Mouse (Mus musculus) limb, embryonic 10.5 days (tissue): Measurements from ENCODE around the gene Abcf1. TPM values are rescaled to one million over a fixed set of nuclear protein-coding genes. Genes with fewer than 3 reads are reported as not detected.

Experiments
- DNase-seq: peaks from one replicate; pipeline ENCODE4 v3.0.0-alpha.2; 2017; ENCODE audit warnings: low spot score
- H3K27ac ChIP-seq: fragments of 300-500 bp; sonication (generic); 2 replicates; pipeline ENCODE4 v1.5.1; 2016; ENCODE audit warnings: mild to moderate bottlenecking
- H3K27me3 ChIP-seq: fragments of 300-500 bp; sonication (generic); 2 replicates; pipeline ENCODE4 v1.6.1; 2016; ENCODE audit warnings: low read depth, mild to moderate bottlenecking; ENCODE audit not compliant: poor library complexity, severe bottlenecking
- H3K36me3 ChIP-seq: fragments of 300-500 bp; sonication (generic); 2 replicates; pipeline ENCODE4 v1.6.1; 2016; ENCODE audit warnings: mild to moderate bottlenecking, moderate library complexity
- H3K4me1 ChIP-seq: fragments of 300-500 bp; sonication (generic); 2 replicates; pipeline ENCODE4 v1.6.1; 2016
- H3K4me3 ChIP-seq: fragments of 300-500 bp; sonication (generic); 2 replicates; pipeline ENCODE4 v1.5.1; 2016; ENCODE audit warnings: mild to moderate bottlenecking, moderate library complexity
- H3K9me3 ChIP-seq: fragments of 300-500 bp; sonication (generic); replicated peaks from 2 replicates; pipeline ENCODE4 v1.6.1; 2016; ENCODE audit warnings: mild to moderate bottlenecking
- WGBS: fragments of 180-500 bp; shearing (Covaris S2); methylation state at CpG from one replicate; pipeline ENCODE4 v1.1.7; 2016; 5-methylcytosine and 5-hydroxymethylcytosine counted together
- microRNA counts: library from miRNA; unstranded; fragments of <30 nt; microRNA quantifications from one replicate; lab custom pipeline; 2017
- microRNA-seq: library from miRNA; unstranded; fragments of <30 nt; microRNA quantifications from one replicate; pipeline ENCODE4, GENCODE M21; 2017
- polyA plus RNA-seq: library from polyadenylated mRNA; unstranded; fragments of >200 nt; fragmentation: Nextera tagmentation; extraction: Ambion mirVana; gene quantifications from 2 replicates; pipeline ENCODE4 v1.2.1, GENCODE M21; 2016

Abcf1 gene
- polyA plus RNA-seq, 1 experiment from 2014 or later, result 98.3 TPM

DNA sequence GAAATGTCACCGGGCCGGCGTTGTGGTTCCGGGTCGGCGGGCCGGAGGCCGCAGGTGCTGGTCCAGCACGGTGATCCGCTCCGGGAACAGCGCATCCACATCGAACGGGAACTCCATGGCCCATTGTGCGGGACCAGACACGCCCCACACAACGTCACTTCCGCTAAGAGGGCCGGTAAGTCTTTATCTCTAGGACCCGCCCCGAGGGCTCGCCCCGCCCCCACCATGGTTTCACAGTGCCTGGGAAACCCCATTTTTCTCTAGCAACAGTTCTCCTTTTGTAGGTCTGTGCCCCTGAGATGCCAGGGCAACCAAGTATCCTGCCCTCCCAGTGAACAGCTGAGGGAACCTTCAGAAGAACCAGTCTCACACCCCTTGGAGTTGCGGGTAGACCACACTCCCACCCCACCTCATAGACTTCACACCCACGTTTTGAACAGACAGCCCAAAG lies 59.6 kb downstream of the Abcf1 start, which contains the start of gene Atat1:
TSS of gene Atat1 (minus strand) at position 157 of the 451 bp plus-strand sequence.
- Histone ChIP-seq H3K27ac (peak within 1 kb of the TSS; percentile 91), H3K9me3 (no peaks in the 10 kb centered on the region), H3K36me3 (peaks cover 79% of the 10 kb centered on the region), H3K27me3 (no peaks in the 10 kb centered on the region), H3K4me3 (peak within 1 kb of the TSS; percentile 81), H3K4me1 (peaks cover 16% of the 10 kb centered on the region)
- 5% methylated on average over 25 of the region's 25 CpGs for WGBS
- DNase-seq, result peak; percentile 98

DNA sequence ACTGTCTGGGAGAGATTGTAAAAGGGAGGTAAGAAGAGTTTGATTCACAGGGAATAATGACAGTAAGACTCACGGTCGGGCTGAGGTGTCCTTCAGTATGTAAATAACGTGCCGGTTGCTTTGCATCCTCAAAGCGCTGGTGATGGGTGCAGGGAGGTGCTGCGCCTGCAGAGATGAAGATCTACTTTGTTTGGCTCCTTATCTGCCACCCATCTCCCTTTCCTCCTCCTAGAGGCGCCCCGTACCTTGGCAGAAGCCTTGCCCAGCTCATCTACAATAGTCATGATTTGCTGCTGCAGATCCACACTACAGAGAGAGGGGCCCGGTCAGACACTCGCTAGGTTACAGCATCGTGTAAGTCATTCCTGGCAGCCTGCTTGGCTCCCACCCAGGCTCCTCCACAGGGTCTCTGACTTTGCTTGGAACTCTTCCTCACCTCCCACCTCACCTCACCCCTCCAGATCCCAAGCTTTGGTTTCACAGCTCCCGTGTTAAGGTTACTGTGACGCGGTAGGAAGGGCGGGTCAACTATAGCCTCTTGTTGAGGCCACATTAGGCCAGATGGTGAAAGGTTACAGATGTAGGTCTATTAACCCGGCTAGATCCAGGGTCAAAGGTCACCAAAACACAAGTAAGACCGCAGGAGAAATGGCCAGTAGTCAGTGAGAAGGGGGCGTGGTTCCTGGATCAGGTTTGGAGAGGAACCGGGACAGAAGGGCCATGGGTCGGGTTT lies 60.2 kb downstream of the Abcf1 start:
- Histone ChIP-seq H3K27me3 (no peaks in the 10 kb centered on the region), H3K36me3 (peaks cover 82% of the 10 kb centered on the region), H3K4me3 (peak overlapping the region; percentile 81), H3K9me3 (no peaks in the 10 kb centered on the region), H3K27ac (peak overlapping the region; percentile 91), H3K4me1 (peaks cover 16% of the 10 kb centered on the region)
- 29% methylated on average over 20 of the region's 20 CpGs for WGBS
- no peak for DNase-seq

DNA sequence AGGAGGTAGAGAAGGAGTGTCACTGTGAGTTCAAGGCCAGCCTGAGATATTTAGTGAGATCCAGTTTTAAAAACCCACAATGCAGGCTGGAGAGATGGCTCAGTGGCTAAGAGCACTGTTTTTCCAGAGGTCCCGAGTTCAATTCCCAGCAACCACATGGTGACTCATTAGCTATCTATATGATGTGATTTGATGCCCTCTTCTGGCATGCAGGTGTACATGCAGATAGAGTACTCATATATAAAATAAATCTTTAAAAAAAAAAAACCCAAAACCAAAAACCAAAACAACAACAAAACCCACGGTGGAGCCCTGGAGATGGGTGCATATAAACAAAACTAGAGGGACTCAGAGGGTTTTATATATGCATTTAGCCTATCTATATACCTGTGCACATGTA lies 62.0 kb downstream of the Abcf1 start:
- no peak for DNase-seq
- Histone ChIP-seq H3K9me3 (no peaks in the 10 kb centered on the region), H3K4me3 (no peak overlapping the region), H3K27ac (no peak overlapping the region), H3K36me3 (peaks cover 82% of the 10 kb centered on the region), H3K27me3 (no peaks in the 10 kb centered on the region), H3K4me1 (peaks cover 16% of the 10 kb centered on the region)
- WGBS, result 83% methylated on average over 2 of the region's 2 CpGs

MicroRNA genes within 50 kb of the gene (microRNA counts, 519-probe panel; counts per million panel counts)
- 684 counts per million, percentile 72 among the panel's probes with 10 or more counts for microRNA mmu-miR-1894-3p (lab: Ali Mortazavi, UCI)
- microRNA mmu-miR-1894-5p (lab: Ali Mortazavi, UCI), result 684 counts per million, percentile 72 among the panel's probes with 10 or more counts
- 684 counts per million, percentile 72 among the panel's probes with 10 or more counts for microRNA mmu-miR-877 (lab: Ali Mortazavi, UCI)

Small RNA genes within 50 kb of the gene (microRNA-seq; reads per million reads assigned to microRNA genes)
- gene Mir1894 (not detected), gene Mir877 (129 reads per million, percentile 51 among the genes with 10 or more reads in this experiment)

Other genes starting within 250 kb of the Abcf1 start
- gene Ier3, start 148.1 kb downstream of the Abcf1 start, polyA plus RNA-seq, result 4.5 and 5.5 TPM in 2 replicates
- 43.0 and 49.7 TPM in 2 replicates for gene Flot1, start 146.5 kb downstream of the Abcf1 start, polyA plus RNA-seq
- gene Tubb5, start 131.5 kb downstream of the Abcf1 start, polyA plus RNA-seq, result 1,509 and 1,575 TPM in 2 replicates
- gene Mdc1, start 128.2 kb downstream of the Abcf1 start, polyA plus RNA-seq, result 23.2 and 27.3 TPM in 2 replicates
- 61.7 and 67.1 TPM in 2 replicates for gene Nrm, start 108.4 kb downstream of the Abcf1 start, polyA plus RNA-seq
- 21.4 and 22.1 TPM in 2 replicates for gene Ppp1r18, start 104.2 kb downstream of the Abcf1 start, polyA plus RNA-seq
- 58.4 and 62.4 TPM in 2 replicates for gene Dhx16, start 89.9 kb downstream of the Abcf1 start, polyA plus RNA-seq
- 23.2 and 27.6 TPM in 2 replicates for gene 2310061I04Rik, start 72.3 kb downstream of the Abcf1 start, polyA plus RNA-seq
- gene Atat1, start 59.7 kb downstream of the Abcf1 start, polyA plus RNA-seq, result 104 and 131 TPM in 2 replicates
- 87.6 and 122 TPM in 2 replicates for gene Mrps18b, start 53.4 kb downstream of the Abcf1 start, polyA plus RNA-seq
- gene Ppp1r10, start 53.3 kb downstream of the Abcf1 start, polyA plus RNA-seq, result 52.9 and 63.4 TPM in 2 replicates
- gene Gnl1, start 10.1 kb upstream of the Abcf1 start, polyA plus RNA-seq, result 61.6 and 63.1 TPM in 2 replicates
- 44.9 and 49.4 TPM in 2 replicates for gene Prr3, start 10.5 kb upstream of the Abcf1 start, polyA plus RNA-seq
- 3.2 and 4.0 TPM in 2 replicates for gene H2-T24, start 50.8 kb upstream of the Abcf1 start, polyA plus RNA-seq
- 1.2 and 1.5 TPM in 2 replicates for gene H2-T23, start 63.1 kb upstream of the Abcf1 start, polyA plus RNA-seq
- 5.6 and 9.7 TPM in 2 replicates for gene H2-T22, start 73.0 kb upstream of the Abcf1 start, polyA plus RNA-seq
- not detected in 2 replicates for gene Gm6034, start 73.2 kb upstream of the Abcf1 start, polyA plus RNA-seq
- not detected in 2 replicates for gene Gm11127, start 88.6 kb upstream of the Abcf1 start, polyA plus RNA-seq
- gene Gm19684, start 151.9 kb upstream of the Abcf1 start, polyA plus RNA-seq, result not detected in 2 replicates
- gene Gm7030, start 159.7 kb upstream of the Abcf1 start, polyA plus RNA-seq, result not detected in 2 replicates
- gene Gm8909, start 198.8 kb upstream of the Abcf1 start, polyA plus RNA-seq, result not detected in 2 replicates
- gene H2-T3, start 220.5 kb upstream of the Abcf1 start, polyA plus RNA-seq, result not detected in 2 replicates